Mouse (Mus musculus) megakaryocyte, embryonic 14.5 days (primary cell): Measurements from ENCODE around the gene Zranb1.

Experiments
- FLI1 ChIP-seq: IDR thresholded peaks from 2 replicates; pipeline ENCODE4 v1.6.1; 2012; ENCODE audit warnings: low read length, inconsistent platforms, mixed read lengths
- GATA1 ChIP-seq: IDR thresholded peaks from 3 replicates; pipeline ENCODE4 v1.6.1; 2012; ENCODE audit warnings: mixed read lengths, low read length, inconsistent platforms, borderline replicate concordance

DNA sequence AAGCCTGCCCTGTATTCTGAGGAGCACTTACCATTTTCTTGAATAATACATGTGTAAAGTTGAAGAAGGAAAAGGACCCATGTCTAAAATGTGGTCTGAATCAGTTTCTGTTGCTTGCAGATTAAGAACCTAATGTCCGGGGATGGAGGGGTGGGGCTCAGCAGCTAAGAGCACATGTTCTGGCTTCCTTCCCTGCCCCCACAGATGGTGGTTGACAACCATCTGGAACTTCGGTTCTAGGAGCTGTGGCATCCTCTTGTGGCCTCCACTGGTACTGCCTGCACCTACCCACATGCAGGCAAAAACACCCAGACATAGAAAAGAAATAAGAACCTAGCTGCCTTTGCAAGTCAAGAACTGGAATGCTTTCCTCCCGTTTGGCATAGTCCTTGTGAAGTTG is 72.5 kb downstream of the Zranb1 start:
- no peak for TF ChIP-seq GATA1
- TF ChIP-seq FLI1 = no peak
